Mouse (Mus musculus) testis, adult 2 months (tissue): Measurements from ENCODE around the gene Rhod.

Experiments used
- CTCF ChIP-seq: fragments of 200-500 bp; IDR thresholded peaks from 2 replicates; pipeline ENCODE4 v1.5.1; 2012; ENCODE audit warnings: low read depth, mild to moderate bottlenecking, inconsistent platforms, low read length, moderate library complexity; ENCODE audit not compliant: control insufficient read depth, insufficient read depth, insufficient replicate concordance
- POLR2A ChIP-seq: fragments of 200-500 bp; IDR thresholded peaks from 2 replicates; pipeline ENCODE4 v1.6.1; 2012; ENCODE audit warnings: low read depth, mild to moderate bottlenecking, inconsistent platforms, low read length, moderate library complexity; ENCODE audit not compliant: control insufficient read depth

DNA sequence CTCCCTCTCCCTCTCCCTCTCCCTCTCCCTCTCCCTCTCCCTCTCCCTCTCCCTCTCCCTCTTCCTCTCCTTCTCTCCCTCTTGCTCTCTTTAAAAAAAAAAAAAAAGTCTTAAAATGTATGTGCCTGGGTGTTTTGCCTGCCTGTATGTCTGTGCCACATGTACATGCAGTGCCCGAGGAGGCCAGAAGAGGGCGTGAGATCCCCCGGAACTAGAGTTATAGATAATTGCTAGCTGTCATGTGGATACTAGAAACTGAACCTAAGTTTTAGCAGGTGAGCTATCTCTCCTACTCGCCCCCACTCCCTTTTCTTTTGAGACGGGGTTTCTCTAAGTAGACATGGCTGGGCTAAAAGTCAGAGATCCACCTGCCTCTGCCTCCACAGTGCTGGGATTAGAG is 29.1 kb upstream of the Rhod start:
- no peak for TF ChIP-seq POLR2A
- peak; percentile 60; the same call in 1 of the 2 replicates for TF ChIP-seq CTCF
